Mouse (Mus musculus): ENCODE results near the gene Gm973. TPM values are rescaled to one million over a fixed set of nuclear protein-coding genes. Genes with fewer than 3 reads are reported as not detected.

The Gm973 gene
- polyA plus RNA-seq, 1 experiment: not detected

GRCm38 (mm10) chr1:59668871-59669270 is 152.8 kb downstream of the Gm973 start:
- no peak for TF ChIP-seq CTCF (IDR thresholded peaks at IDR 0.05; ENCODE audit: low read depth, low read length)
- no peak for TF ChIP-seq POLR2A (IDR thresholded peaks at IDR 0.05; ENCODE audit: borderline replicate concordance, low read depth, low read length)
- Histone ChIP-seq H3K4me3 (ENCODE audit: insufficient read depth, low read length) (peak overlapping the region; percentile 25; the same call in 1 of the 2 replicates), H3K27ac (ENCODE audit: insufficient read depth, low read depth, low read length) (no peak overlapping the region), H3K4me1 (ENCODE audit: control insufficient read depth, insufficient read depth, low read length) (peaks cover 15% of the 10 kb centered on the region; the same call in 1 of the 2 replicates)

GRCm38 (mm10) chr1:59669962-59670630 is 154.0 kb downstream of the Gm973 start:
- peak overlapping the region; percentile 70 for H3K27ac ChIP-seq (ENCODE audit: insufficient read depth, low read depth, low read length)
- TF ChIP-seq POLR2A (IDR thresholded peaks at IDR 0.05; ENCODE audit: borderline replicate concordance, low read depth, low read length) (no peak), CTCF (IDR thresholded peaks at IDR 0.05; ENCODE audit: low read depth, low read length) (no peak)
- peaks cover 15% of the 10 kb centered on the region; the same call in 1 of the 2 replicates for H3K4me1 ChIP-seq (ENCODE audit: control insufficient read depth, insufficient read depth, low read length)
- peak overlapping the region; percentile 97 for H3K4me3 ChIP-seq (ENCODE audit: insufficient read depth, low read length)

- Histone ChIP-seq H3K4me1 (ENCODE audit: control insufficient read depth, insufficient read depth, low read length) (peaks cover 13% of the 10 kb centered on the region; the same call in 1 of the 2 replicates), H3K4me3 (ENCODE audit: insufficient read depth, low read length) (peak within 1 kb of the TSS; percentile 97), H3K27ac (ENCODE audit: insufficient read depth, low read depth, low read length) (peak within 1 kb of the TSS; percentile 85)
- TF ChIP-seq POLR2A (IDR thresholded peaks at IDR 0.05; ENCODE audit: borderline replicate concordance, low read depth, low read length): no peak; the same call in 1 of the 2 replicates
- TF ChIP-seq CTCF (IDR thresholded peaks at IDR 0.05; ENCODE audit: low read depth, low read length): no peak
These were observed 154.6 kb downstream of the Gm973 start, which contains the start of gene Sumo1 for GRCm38 (mm10) chr1:59670641-59671168. Sumo1 (minus strand) TSS chr1:59670834.

GRCm38 (mm10) chr1:59673661-59674060 is 157.6 kb downstream of the Gm973 start:
- TF ChIP-seq POLR2A (IDR thresholded peaks at IDR 0.05; ENCODE audit: borderline replicate concordance, low read depth, low read length) (no peak), CTCF (IDR thresholded peaks at IDR 0.05; ENCODE audit: low read depth, low read length) (no peak)
- H3K27ac ChIP-seq (ENCODE audit: insufficient read depth, low read depth, low read length): no peak overlapping the region
- H3K4me1 ChIP-seq (ENCODE audit: control insufficient read depth, insufficient read depth, low read length): peaks cover 5% of the 10 kb centered on the region; the same call in 1 of the 2 replicates
- H3K4me3 ChIP-seq (ENCODE audit: insufficient read depth, low read length): no peak overlapping the region

GRCm38 (mm10) chr1:59683926-59684818 is 168.1 kb downstream of the Gm973 start:
- Histone ChIP-seq H3K27ac (ENCODE audit: insufficient read depth, low read depth, low read length) (peak overlapping the region; percentile 44), H3K4me1 (ENCODE audit: control insufficient read depth, insufficient read depth, low read length) (peaks cover 2% of the 10 kb centered on the region; the same call in 1 of the 2 replicates), H3K4me3 (ENCODE audit: insufficient read depth, low read length) (peak overlapping the region; percentile 41)
- TF ChIP-seq POLR2A (IDR thresholded peaks at IDR 0.05; ENCODE audit: borderline replicate concordance, low read depth, low read length) (no peak), CTCF (IDR thresholded peaks at IDR 0.05; ENCODE audit: low read depth, low read length) (no peak)

GRCm38 (mm10) chr1:59684819-59685755 is 169.0 kb downstream of the Gm973 start, which contains the start of gene Nop58:
Nop58 (plus strand) TSS chr1:59684971.
- Histone ChIP-seq H3K4me1 (ENCODE audit: control insufficient read depth, insufficient read depth, low read length) (peaks cover 2% of the 10 kb centered on the region; the same call in 1 of the 2 replicates), H3K4me3 (ENCODE audit: insufficient read depth, low read length) (peak within 1 kb of the TSS; percentile 97), H3K27ac (ENCODE audit: insufficient read depth, low read depth, low read length) (peak within 1 kb of the TSS; percentile 82)
- peak; percentile 43; the same call in 1 of the 2 replicates for TF ChIP-seq POLR2A (IDR thresholded peaks at IDR 0.05; ENCODE audit: borderline replicate concordance, low read depth, low read length)
- no peak for TF ChIP-seq CTCF (IDR thresholded peaks at IDR 0.05; ENCODE audit: low read depth, low read length)

Other genes with a start within 250 kb of the Gm973 start
- 4.3 and 4.5 TPM in 2 replicates for gene Fzd7, start 33.8 kb upstream of the Gm973 start, polyA plus RNA-seq (2012; ENCODE audit: insufficient read depth, insufficient read length, missing spikeins)
- 176 and 195 TPM in 2 replicates for gene Sumo1, start 154.6 kb downstream of the Gm973 start, polyA plus RNA-seq (2012; ENCODE audit: insufficient read depth, insufficient read length, missing spikeins)
- 25.5 and 39.8 TPM in 2 replicates for gene Nop58, start 168.7 kb downstream of the Gm973 start, polyA plus RNA-seq (2012; ENCODE audit: insufficient read depth, insufficient read length, missing spikeins)
- 20.6 and 26.0 TPM in 2 replicates for gene Bmpr2, start 247.1 kb downstream of the Gm973 start, polyA plus RNA-seq (2012; ENCODE audit: insufficient read depth, insufficient read length, missing spikeins)

Data from bone marrow macrophage, adult 2 months (primary cell).